Mouse (Mus musculus) bone marrow, adult 2 months (tissue): Measurements from ENCODE around the gene Unc93b1.

ENCODE experiments used
- CTCF ChIP-seq: fragments of 200-500 bp; IDR thresholded peaks from 2 replicates; pipeline ENCODE4 v1.5.1; 2011; ENCODE audit warnings: low read length, control low read depth; ENCODE audit not compliant: control insufficient read depth, insufficient read depth
- POLR2A ChIP-seq: fragments of 200-500 bp; IDR thresholded peaks from 2 replicates; pipeline ENCODE4 v1.6.1; 2011; ENCODE audit warnings: low read depth, mild to moderate bottlenecking, control low read depth, low read length, borderline replicate concordance; ENCODE audit not compliant: control insufficient read depth

DNA sequence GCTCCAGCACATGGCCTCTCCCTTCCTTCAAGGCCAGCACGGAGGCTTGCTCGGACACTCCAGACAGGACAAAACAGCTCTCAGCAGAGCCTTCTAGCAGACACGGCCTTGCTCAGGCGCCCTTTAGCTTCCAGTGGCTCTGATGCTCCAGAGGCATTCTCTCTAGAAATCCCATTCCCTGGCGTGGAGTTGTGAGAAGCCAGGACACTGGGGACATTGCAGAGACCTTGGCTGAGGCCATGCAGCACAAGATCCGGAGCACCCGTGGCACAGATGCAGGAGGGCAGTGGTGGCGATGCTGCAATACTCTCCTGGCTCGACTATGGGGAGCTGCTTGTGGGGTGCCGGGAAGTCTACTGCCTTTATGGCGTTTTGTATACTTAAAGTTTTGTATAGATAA lies 18.3 kb upstream of the Unc93b1 start:
- TF ChIP-seq POLR2A (no peak), CTCF (no peak)
